Mouse (Mus musculus) neural tube, embryonic 10.5 days (tissue): ENCODE data around the gene Rpl13a.
"Not testable (repeated sequence)": the region's sequence is repeated elsewhere in the genome, so short reads cannot be mapped to it uniquely, and the experiment has no call there.

Experiments used
- DNase-seq: peaks from one replicate; pipeline ENCODE4 v3.0.0-alpha.2; 2017; ENCODE audit warnings: low spot score; ENCODE audit errors: extremely low spot score

The Rpl13a gene

GRCm38 (mm10) chr7:45118336-45118735 is 10.2 kb downstream of the Rpl13a start:
- DNase-seq = no peak

- no peak for DNase-seq
Observed at GRCm38 (mm10) chr7:45117566-45117965, 11.0 kb downstream of the Rpl13a start.

GRCm38 (mm10) chr7:45113476-45113875 is 15.1 kb downstream of the Rpl13a start:
- DNase-seq = no peak

- DNase-seq = no peak
Observed at GRCm38 (mm10) chr7:45112529-45112928, 16.0 kb downstream of the Rpl13a start.

- no peak for DNase-seq
Observed at GRCm38 (mm10) chr7:45111940-45112339, 16.6 kb downstream of the Rpl13a start.

- DNase-seq = not testable (repeated sequence)
Observed at GRCm38 (mm10) chr7:45110089-45110488, 18.5 kb downstream of the Rpl13a start.

- no peak for DNase-seq
Observed at GRCm38 (mm10) chr7:45107052-45107645, 21.4 kb downstream of the Rpl13a start.

- peak; percentile 44 for DNase-seq
Observed at GRCm38 (mm10) chr7:45106441-45106840, 22.1 kb downstream of the Rpl13a start.

- no peak for DNase-seq
Observed at GRCm38 (mm10) chr7:45105491-45105890, 23.1 kb downstream of the Rpl13a start.

GRCm38 (mm10) chr7:45104941-45105340 is 23.6 kb downstream of the Rpl13a start:
- no peak for DNase-seq

- no peak for DNase-seq
Observed at GRCm38 (mm10) chr7:45103652-45104180, 24.8 kb downstream of the Rpl13a start, which contains the start of gene Fcgrt. TSS of gene Fcgrt (minus strand) at chr7:45103851.

GRCm38 (mm10) chr7:45102940-45103585 is 25.5 kb downstream of the Rpl13a start:
- no peak for DNase-seq

- DNase-seq = no peak
Observed at GRCm38 (mm10) chr7:45102441-45102840, 26.1 kb downstream of the Rpl13a start.

GRCm38 (mm10) chr7:45100046-45100445 is 28.5 kb downstream of the Rpl13a start:
- no peak for DNase-seq

GRCm38 (mm10) chr7:45098541-45099240 is 29.9 kb downstream of the Rpl13a start:
- DNase-seq = no peak

- DNase-seq = no peak
Observed at GRCm38 (mm10) chr7:45097479-45097878, 31.1 kb downstream of the Rpl13a start.

GRCm38 (mm10) chr7:45095965-45096364 is 32.6 kb downstream of the Rpl13a start:
- DNase-seq = not testable (repeated sequence)

- no peak for DNase-seq
Observed at GRCm38 (mm10) chr7:45095367-45095766, 33.2 kb downstream of the Rpl13a start.

GRCm38 (mm10) chr7:45094121-45094520 is 34.4 kb downstream of the Rpl13a start:
- DNase-seq = no peak

GRCm38 (mm10) chr7:45093516-45093905 is 35.0 kb downstream of the Rpl13a start:
- no peak for DNase-seq

- no peak for DNase-seq
Observed at GRCm38 (mm10) chr7:45092828-45093515, 35.6 kb downstream of the Rpl13a start.

GRCm38 (mm10) chr7:45092048-45092447 is 36.5 kb downstream of the Rpl13a start, which contains the start of gene Rcn3:
TSS of gene Rcn3 (minus strand) at chr7:45092221.
- DNase-seq = peak; percentile 90
